Mouse (Mus musculus) heart, adult 10 weeks (tissue): ENCODE measurements around the gene Efcab6. TPM values are rescaled to one million over a fixed set of nuclear protein-coding genes. Genes with fewer than 3 reads are reported as not detected.

Source experiments
- polyA plus RNA-seq: library from polyadenylated mRNA; stranded (reverse); fragments of 350-450 nt; fragmentation: Illumina TruSeq; extraction: RNeasy Lipid Tissue Mini Kit (QIAGEN cat#74804); gene quantifications from one replicate; pipeline ENCODE4 v1.2.3, GENCODE M21; 2014; ENCODE audit warnings: low read depth, low replicate concordance

Gene Efcab6
- polyA plus RNA-seq: not detected

DNA sequence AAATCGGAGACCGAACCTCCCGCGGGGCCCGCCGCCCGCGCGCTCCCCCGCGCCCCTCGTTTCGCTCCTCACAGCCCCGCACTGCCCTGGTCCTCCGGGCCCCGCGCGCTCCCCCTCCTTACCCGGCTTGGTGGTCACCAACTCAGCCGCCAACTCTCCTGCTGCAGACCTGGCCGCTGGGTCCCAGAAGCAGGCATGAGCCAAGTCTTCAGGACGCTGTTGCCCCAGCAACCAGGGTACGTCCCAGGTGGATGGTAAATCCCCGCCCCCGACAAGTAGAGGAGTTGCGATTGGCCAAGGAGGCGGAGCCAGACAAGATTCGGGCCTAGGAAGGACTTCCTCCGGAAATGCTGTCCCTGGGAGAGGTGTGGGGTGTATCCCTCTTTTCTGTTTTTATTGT, at the start of gene Efcab6:
Efcab6 (minus strand) TSS at position 240 of the 400 bp plus-strand sequence.

DNA sequence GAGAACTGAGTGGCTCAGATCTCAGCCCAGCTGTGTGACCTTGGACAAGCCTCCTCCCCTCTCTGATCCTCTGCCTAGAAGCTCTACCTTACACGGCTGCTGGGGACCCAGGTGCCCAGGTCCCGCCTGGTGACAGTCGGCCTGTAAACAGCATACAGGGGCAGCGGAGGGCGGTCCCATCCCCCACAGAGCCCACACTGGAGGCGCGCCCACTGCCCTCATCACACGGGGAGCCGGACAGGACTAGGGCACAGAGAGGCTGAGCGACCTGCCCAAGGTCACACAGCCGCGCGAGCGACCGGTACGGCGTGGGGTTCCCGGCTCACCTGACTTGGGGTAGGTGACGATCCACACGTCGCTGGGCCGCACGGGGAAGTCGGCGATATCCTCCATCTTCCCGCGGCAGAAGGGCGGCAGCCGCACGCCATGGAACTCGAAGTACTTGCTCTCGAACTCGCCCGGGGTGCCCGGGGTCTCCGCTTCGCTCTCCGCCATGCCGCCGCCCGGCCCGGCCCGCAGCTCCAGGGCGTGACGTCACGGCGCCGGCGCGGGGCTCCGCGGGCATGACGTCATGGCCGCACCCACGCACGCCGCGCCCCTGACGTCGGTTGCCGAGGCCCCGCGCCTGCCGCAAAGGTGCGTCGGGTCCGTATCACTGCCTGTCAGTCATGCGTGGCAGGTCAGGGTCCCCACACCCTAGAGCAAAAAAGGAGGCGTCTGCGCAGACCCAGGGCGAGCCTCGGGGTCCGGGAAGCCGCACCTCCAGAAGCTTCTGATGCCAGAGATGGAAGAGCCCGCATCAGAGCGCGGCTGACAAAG, 40.1 kb upstream of the Efcab6 start, which contains the start of gene Sult4a1:
Sult4a1 (minus strand) TSS at position 650 of the 819 bp plus-strand sequence.

Other genes starting within 250 kb of the Efcab6 start
- gene Sult4a1, start 40.4 kb upstream of the Efcab6 start, polyA plus RNA-seq: 0.24 TPM
- not detected for gene Pnpla5, start 57.8 kb upstream of the Efcab6 start, polyA plus RNA-seq
- 5.9 TPM for gene Pnpla3, start 102.5 kb upstream of the Efcab6 start, polyA plus RNA-seq
- 204 TPM for gene Samm50, start 126.9 kb upstream of the Efcab6 start, polyA plus RNA-seq
- gene Parvb, start 166.7 kb upstream of the Efcab6 start, polyA plus RNA-seq: 56.5 TPM